Mouse (Mus musculus) lung, postnatal 0 days (tissue): ENCODE measurements at regions not wholly inside any gene's neighbourhood (a gene's known extent, or its start where the extent isn't known, plus 50 kb on each side); places are given as distances from the start of the nearest gene placed in this dataset.
"Not testable (repeated sequence)": the region's sequence is repeated elsewhere in the genome, so short reads cannot be mapped to it uniquely, and the experiment has no call there.

Source experiments
- CTCF ChIP-seq: IDR thresholded peaks from 2 replicates; pipeline ENCODE4 v1.5.1; 2016; ENCODE audit warnings: antibody characterized with exemption, mild to moderate bottlenecking
- EP300 ChIP-seq: IDR thresholded peaks from 2 replicates; pipeline ENCODE4 v1.6.1; 2016; ENCODE audit warnings: antibody characterized with exemption, mild to moderate bottlenecking, control low read depth

DNA sequence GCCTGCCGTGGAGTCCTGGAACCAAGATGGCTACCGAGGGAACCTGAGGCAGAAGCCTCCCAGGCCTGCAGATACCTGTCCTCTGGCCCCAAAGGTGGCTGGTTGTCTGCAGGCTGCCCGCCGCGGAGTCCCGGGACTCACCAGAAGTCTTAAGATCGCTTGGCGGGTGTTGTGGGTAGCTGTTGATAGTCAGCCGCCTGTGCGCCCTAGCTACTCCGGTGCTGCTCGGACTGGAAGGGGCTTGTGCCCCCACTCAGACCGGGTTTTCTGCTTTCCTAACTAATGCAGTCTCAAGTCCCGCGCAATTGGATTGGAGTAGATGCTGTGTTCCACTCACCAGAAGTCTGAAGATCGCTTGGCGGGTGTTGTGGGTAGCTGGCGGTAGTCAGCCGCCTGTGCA lies 84.0 kb upstream of the Tlr4 start:
- TF ChIP-seq CTCF, EP300: not testable (repeated sequence)
